Mouse (Mus musculus) spleen, adult 12 weeks (tissue): ENCODE data around the gene Stam.

Experiments used
- DNase-seq: peaks from one replicate; pipeline ENCODE4 v3.0.0; 2022; ENCODE audit warnings: low spot score

Stam gene

DNA sequence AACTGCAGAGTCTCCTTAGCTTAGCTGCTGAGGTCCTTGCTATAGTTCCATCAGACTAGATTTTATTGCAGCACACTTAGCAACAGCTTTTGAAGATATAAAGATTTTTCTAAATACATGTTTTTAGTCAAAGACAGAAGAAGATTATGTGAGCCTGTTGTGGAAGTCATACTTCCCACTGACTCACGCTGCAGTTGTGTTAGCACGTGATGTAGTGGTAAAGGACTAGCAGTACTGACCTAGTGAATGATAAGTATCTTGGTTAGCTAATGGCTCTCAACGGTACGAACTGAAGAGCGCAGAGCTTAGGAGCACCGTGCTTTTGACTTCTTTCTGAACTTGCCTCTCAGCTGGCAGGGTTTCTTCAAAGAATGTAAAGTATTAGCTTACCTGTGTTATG, 52.5 kb downstream of the Stam start:
- no peak for DNase-seq

DNA sequence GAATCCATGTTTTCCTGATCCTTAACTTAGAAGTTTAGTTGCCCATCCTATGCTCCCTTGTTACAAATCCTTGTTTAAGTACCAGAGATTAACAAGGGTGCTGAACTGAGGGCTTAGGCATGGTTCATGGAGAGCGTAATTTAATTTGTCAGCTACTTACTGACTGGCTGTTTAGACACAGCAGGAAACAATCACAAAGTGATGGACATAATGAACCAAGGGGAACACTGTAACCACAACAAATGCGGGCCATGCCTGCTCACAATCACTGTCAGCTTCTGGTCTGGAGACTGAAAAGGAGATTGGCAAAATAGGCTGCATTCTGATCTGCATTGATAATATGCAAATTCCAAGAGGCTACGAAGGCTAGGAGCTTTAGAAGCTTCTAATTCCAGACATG, 53.7 kb downstream of the Stam start:
- DNase-seq = no peak

GRCm38 (mm10) chr2:14130641-14131339, 56.9 kb downstream of the Stam start:
- no peak for DNase-seq

- DNase-seq = no peak
These were observed 58.8 kb downstream of the Stam start for GRCm38 (mm10) chr2:14132468-14133326.

DNA sequence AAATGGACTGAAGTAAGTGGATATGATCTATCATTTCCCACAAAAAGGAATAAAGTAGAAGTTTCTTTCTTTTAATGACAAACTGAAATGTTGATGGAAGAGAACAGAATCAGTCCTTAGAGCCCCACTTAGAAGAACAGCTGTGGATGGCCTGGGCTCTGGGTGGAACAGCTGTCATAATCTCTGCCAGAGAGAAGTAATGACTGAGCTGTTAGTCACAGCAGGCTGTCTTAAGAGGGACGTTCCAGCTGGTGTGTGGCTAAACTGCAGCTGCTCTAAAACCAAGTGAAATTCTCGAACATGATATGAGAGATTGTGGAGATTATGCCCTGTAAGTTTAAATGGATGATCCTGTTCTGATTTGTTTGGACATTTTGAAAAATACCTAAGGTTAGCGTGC, 63.0 kb downstream of the Stam start:
- no peak for DNase-seq

DNA sequence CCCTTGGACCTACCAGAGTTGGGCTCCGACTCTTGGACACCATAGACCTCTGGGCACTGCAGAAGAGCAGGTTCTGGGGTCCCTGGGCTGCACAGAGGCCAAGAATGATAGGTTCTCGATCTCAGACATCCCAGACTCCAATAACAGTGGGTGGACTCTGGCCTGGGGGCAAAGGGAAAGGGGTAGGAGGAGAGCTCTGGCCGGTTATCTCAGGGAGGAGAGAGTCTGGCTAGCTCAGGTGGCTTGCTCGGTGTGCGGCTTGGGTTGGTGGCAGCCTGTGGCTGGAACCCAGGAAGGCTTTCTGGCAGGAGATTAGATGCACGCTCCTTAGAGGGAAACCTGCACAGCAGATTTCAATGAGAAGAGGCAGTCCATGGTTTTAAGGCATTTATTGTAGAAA, 65.7 kb downstream of the Stam start:
- no peak for DNase-seq

DNA sequence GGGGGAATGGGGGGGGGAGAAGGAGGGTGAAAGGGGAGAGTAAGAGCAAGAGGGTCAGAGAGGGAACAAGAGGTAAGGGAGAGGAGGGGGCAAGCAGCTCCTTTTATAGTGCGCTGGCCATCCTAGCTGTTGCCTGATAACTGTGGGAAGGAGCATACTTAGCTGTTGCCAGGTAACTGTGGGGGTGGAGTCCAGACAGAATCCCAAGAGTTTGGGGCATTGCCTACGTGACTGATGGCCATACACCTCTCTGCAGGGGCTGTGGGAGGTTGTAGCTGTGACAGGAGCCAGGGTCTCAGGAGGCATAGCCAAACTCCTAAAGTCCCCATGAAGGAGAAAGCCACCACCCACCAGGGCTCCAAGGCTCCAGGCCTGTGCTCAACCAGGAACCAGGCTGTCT, 66.1 kb downstream of the Stam start:
- DNase-seq = no peak

DNA sequence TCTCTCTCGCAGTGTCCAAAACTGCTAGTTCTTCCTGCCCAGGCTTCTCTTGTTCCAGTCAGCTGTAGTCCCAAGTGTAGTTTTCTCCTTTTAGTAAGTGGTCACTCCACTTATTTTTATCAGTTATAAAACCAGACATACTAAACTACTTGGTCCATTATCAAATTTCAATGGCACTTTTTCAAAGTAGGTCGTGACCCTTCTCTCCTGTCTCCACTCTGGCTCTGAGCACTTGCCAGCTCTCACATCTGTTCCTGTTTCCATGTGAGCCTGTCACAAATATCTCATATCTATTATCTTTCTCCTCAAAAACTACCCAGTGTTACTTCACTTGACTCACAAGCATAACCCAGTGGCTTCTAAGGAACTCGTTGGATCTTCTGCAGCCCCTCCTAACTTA, 71.4 kb downstream of the Stam start:
- no peak for DNase-seq

GRCm38 (mm10) chr2:14146913-14147312, 73.0 kb downstream of the Stam start:
- DNase-seq = no peak

- DNase-seq = no peak
These were observed 76.9 kb downstream of the Stam start for GRCm38 (mm10) chr2:14150829-14151228.

DNA sequence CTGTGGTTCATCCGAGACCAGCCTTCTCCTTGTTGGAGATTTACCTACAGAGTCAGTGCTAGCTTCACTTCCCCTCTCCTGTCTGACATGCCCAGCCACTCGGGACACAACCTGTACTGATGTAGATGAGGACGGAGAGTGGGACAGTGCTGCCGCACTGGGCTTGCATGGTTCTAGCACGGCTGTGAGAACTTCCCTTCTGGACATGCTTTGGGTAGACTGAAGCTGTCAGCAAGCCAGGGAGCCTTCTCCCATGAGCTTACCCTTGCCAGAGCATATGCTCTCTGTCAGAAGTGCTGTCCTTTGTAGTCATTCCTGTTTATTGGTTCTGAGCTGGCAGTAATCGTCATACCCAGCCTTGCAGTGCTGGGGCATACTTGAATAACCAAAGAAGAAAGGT, 78.0 kb downstream of the Stam start:
- DNase-seq = no peak

DNA sequence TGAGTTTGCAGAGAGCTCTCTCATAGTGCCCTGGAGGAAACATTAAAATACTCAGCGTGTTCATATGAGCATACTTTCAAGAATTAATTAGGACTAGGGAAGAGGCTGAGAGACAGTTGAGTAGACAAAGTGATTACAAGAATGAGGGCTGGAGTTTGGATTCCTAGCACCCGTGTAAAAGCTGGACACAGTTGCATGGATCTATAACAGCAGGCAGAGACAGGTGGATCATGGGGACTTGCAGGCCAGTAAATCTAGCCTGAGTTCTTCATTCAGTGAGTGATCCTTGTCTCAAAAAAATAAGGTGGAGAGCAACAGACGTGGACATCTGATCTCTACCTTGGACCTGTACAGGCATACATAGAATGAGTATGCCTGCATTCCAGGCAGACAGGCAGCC, 85.1 kb downstream of the Stam start:
- DNase-seq = no peak

DNA sequence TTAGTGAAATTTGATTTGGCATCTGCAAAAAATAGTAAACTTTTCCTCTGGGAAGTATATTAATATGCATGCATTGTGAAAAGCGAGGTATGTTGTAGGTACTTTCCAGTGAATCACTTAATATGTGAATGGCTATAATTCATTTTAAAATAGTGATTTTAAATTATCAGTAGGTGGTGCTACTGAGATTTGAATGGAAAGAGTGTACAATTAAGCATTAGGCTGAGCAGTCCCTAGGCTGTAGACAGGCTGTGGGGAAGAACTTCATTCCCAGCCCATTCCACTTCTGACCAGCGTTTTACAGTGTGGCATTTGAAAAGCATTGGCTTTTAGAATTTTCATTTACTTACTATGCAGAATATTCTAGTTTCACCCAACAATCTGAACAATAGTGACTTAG, 85.9 kb downstream of the Stam start:
- no peak for DNase-seq

GRCm38 (mm10) chr2:14164459-14165030, 90.6 kb downstream of the Stam start:
- DNase-seq = no peak

GRCm38 (mm10) chr2:14165066-14165465, 91.2 kb downstream of the Stam start:
- no peak for DNase-seq

GRCm38 (mm10) chr2:14165618-14166344, 91.9 kb downstream of the Stam start:
- DNase-seq = no peak

DNA sequence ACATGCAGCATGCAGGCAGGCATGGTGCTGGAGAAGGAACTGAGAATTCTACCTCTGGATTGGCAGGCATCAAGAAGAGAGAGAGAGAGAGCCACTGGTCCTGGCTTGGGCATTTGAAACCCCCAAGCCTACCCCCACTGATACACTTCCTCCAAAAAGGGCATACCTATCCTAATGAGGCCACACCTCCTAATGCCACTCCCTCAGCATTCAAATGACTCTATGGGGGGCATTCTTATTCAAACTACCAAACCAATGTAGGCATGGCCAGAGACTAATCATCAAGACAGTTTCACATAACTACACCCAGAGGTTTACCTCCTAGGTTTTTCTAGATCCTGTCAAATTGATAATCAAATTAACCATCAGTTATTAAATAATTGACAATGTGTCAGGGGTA, 93.8 kb downstream of the Stam start:
- DNase-seq = no peak

DNA sequence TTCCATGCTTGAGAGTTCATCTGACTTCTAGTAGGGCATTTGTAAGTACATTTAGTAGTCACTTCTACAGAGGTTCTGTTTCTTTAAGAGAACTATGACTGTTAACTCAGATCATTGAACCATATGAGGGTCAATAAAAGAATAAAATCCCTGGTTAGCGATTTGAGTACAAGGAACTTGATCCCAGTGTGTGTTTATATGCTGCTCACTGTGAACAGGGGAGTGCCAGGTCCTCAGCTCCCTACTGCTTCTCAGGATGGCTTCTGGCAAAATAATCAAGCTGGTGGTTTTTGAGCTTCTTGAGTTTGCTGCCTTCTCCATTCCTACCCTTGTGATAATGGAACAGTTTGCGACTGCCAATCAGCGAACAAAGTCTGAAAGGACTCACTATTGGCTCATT, 100.4 kb downstream of the Stam start, which contains the start of gene Tmem236:
Gene Tmem236 (plus strand): TSS at position 190 of the 400 bp plus-strand sequence.
- DNase-seq = no peak

DNA sequence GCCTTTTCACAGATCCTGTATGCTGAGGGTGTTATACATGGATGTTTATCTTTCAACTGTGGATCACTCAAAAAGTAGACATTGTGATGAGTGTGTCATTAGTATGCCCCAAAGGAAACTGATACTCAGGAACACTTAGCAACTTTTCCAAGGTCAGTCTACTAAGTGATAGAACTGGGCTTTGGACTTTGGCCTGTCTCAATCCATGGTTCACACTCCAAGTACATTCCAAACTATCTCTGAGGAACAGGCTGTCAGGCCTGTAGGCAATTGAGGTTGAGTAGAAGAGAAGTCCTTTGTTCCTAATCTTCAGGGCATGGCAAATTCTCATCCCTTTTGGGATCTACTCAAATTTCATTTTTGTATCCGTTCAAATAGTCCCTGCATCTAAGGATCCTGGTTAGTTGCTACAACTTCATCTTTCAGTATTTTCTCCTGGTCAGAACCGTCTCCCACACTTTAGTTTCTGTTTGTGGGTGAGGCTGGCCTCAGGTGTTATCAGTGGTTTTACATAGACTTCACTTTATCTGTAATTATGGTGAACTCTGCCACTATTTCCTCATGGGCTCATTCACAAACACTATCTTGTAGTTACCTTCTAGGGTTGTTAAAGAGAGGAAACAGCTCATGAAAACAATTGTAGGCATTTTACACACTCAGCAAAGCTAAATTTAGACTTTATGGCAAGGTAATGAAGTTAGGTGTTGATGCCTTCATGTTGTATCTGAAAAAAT, 102.7 kb downstream of the Stam start:
- DNase-seq = no peak

- DNase-seq = no peak
These were observed 110.5 kb downstream of the Stam start for GRCm38 (mm10) chr2:14184375-14184774.

- DNase-seq = no peak
These were observed 116.8 kb downstream of the Stam start for GRCm38 (mm10) chr2:14190684-14191083.

GRCm38 (mm10) chr2:14191601-14192000, 117.7 kb downstream of the Stam start:
- DNase-seq = no peak
